Mouse (Mus musculus): Measurements from ENCODE around the gene Gm9844.
"Not testable (repeated sequence)": the region's sequence is repeated elsewhere in the genome, so short reads cannot be mapped to it uniquely, and the experiment has no call there.

The Gm9844 gene

DNA sequence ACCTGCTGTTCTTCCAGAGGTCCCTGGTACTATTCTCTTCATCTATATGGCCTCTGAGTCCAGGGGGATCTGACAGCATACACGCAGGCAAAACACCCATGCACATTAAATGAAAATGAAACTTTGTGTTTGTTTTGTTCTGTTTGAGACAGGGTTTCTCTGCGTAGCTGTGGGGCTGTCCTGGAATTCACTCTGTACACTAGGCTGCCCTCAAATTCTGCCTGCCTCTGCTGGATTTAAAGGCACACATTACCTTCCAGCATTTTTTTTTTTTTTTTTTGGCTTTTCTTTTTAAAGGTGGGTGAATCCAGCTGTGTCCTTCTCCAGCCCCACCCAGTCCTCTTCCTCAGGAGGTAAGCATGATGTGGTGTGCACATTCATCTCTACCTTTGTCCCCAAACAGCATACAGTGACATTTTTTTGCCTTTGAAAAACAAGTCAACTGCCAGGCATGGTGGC lies 30.1 kb downstream of the Gm9844 start:
- in situ Hi-C loops (cut with MboI; ENCODE audit: low pct_unique_long_range_greater_than_20kb in 1 of 2, low sequenced_read_pairs in 2 of 2, unreplicated experiment in 1 of 2): no loop called here

- in situ Hi-C loops (cut with MboI; ENCODE audit: low pct_unique_long_range_greater_than_20kb in 1 of 2, low sequenced_read_pairs in 2 of 2, unreplicated experiment in 1 of 2): not testable (repeated sequence)
Measured at GRCm38 (mm10) chr7:24895749-24896148, 33.7 kb downstream of the Gm9844 start.

DNA sequence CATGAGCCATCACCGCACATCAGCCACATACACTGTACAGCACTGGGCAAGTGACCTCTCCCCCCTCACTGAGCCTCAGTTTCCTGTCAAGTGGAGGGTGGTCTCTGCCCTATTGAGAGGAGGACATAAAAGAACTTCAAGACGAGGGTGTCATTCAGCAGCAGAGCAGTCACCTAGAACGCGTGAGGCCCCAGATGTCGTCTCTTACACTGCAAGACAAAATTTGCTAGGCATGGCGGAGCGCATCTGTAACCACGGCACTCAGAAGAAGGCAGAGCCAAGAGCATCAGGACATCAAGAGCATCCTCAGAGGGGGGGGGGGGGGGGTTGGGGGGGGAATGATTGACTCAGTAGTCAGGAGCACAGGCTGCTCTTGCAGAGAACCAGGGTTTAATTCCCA lies 34.3 kb downstream of the Gm9844 start:
- in situ Hi-C loops (cut with MboI; ENCODE audit: low pct_unique_long_range_greater_than_20kb in 1 of 2, low sequenced_read_pairs in 2 of 2, unreplicated experiment in 1 of 2): no loop called here

- in situ Hi-C loops (cut with MboI; ENCODE audit: low pct_unique_long_range_greater_than_20kb in 1 of 2, low sequenced_read_pairs in 2 of 2, unreplicated experiment in 1 of 2): no loop called here
Measured at GRCm38 (mm10) chr7:24897224-24897623, 35.2 kb downstream of the Gm9844 start, which contains the start of gene Cd79a. Gene Cd79a (plus strand): TSS chr7:24897381.

DNA sequence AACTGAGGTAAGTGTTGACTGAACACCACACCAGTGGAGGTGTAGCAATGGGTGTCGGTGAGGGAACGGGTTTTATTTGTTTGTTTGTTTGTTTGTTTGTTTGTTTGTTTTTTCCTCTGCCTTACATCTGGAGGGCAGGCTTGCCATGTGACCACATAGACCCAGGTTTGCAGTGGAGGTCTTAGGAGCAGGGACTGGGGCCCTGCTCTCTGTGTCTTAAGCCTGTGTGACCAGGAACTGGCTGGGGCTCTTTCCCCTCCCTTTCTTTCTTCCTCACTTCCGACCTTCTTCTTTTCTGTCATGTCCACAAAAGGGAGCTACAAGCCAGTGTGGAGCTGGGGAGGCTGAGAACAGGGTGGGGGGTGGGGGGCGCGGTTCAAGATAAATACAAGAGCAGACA lies 35.9 kb downstream of the Gm9844 start:
- in situ Hi-C loops (cut with MboI; ENCODE audit: low pct_unique_long_range_greater_than_20kb in 1 of 2, low sequenced_read_pairs in 2 of 2, unreplicated experiment in 1 of 2): no loop called here

- in situ Hi-C loops (cut with MboI; ENCODE audit: low pct_unique_long_range_greater_than_20kb in 1 of 2, low sequenced_read_pairs in 2 of 2, unreplicated experiment in 1 of 2): no loop called here
Measured at GRCm38 (mm10) chr7:24901114-24901513, 39.1 kb downstream of the Gm9844 start.

DNA sequence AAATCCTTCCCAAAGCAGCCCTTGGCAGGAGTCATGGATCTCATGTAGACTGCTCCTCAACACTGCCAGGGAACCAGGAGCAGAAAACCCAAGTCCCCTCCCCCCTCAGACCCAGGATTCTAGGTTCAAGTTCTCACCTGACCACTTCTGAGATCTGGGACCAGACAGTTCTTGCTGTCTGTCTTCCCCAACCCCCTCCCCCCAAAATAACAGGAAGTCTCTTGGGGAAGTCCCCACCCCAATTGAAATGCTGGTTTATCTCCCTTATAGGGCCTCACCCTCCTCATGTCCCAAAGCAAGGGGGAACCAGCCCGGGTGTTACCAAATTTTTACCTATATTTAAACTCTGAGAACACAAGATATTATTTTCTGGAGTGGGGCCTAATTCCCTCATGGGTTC lies 39.8 kb downstream of the Gm9844 start:
- in situ Hi-C loops (cut with MboI; ENCODE audit: low pct_unique_long_range_greater_than_20kb in 1 of 2, low sequenced_read_pairs in 2 of 2, unreplicated experiment in 1 of 2): no loop called here

DNA sequence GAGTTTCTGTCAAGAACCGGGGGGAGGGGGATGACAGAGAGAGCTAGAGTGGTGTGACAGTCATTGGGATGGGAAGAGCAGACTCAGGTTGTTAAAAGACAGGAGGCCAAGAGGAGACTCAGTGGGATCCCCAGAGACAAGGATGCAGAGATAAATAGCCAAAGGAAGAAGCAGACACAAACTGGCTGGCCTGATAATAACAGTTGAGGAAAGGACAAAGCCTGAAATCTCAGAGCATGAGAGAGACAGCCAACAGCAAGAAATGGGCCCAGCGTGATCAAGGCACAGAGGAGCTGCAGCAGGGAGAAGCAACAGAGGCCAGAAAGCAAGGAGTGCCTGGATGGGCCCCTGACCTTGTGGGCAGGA lies 40.2 kb downstream of the Gm9844 start:
- in situ Hi-C loops (cut with MboI; ENCODE audit: low pct_unique_long_range_greater_than_20kb in 1 of 2, low sequenced_read_pairs in 2 of 2, unreplicated experiment in 1 of 2): no loop called here

- in situ Hi-C loops (cut with MboI; ENCODE audit: low pct_unique_long_range_greater_than_20kb in 1 of 2, low sequenced_read_pairs in 2 of 2, unreplicated experiment in 1 of 2): no loop called here
Measured at GRCm38 (mm10) chr7:24902630-24903443, 40.8 kb downstream of the Gm9844 start, which contains the start of gene Arhgef1. Gene Arhgef1 (plus strand): TSS chr7:24902912.

DNA sequence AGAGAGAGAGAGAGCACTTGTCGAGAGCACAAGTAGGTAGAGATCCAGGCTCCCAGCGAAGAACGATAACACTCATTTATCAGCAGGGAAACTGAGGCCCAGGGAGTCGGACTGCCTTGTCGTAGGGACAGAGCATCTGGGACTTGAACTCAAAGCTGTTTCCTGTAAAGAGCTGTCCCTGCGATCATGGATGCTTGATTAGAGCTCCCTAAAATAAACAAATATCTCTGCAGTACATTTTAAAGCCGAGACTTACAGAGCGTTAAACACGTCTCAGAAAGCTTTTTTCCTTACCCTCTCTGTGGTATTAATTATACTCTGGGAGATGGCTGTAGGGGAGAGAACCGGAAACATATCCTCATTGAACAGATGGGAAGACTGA lies 41.4 kb downstream of the Gm9844 start:
- in situ Hi-C loops (cut with MboI; ENCODE audit: low pct_unique_long_range_greater_than_20kb in 1 of 2, low sequenced_read_pairs in 2 of 2, unreplicated experiment in 1 of 2): no loop called here

DNA sequence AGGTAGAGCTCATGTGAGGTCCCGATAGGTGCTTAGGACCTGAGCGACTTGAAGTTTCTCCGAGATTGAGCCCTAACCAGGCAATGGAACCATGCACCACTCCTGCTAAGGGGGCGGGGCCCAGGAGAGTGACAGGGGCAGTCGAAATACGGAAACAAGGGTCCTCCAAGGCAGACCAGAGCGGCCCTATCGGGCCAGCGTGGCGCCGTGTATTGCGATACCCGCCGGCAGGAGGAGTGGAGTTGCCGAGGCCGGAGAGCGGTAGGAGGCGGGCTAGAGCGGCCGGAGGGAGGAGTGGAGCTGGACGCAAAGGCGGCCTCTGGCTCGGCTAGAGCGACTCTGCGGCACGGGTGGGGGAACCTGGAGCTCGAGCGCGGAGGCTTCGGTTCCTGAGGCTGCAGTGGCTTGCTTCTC lies 42.1 kb downstream of the Gm9844 start:
- in situ Hi-C loops (cut with MboI; ENCODE audit: low pct_unique_long_range_greater_than_20kb in 1 of 2, low sequenced_read_pairs in 2 of 2, unreplicated experiment in 1 of 2): no loop called here

- in situ Hi-C loops (cut with MboI; ENCODE audit: low pct_unique_long_range_greater_than_20kb in 1 of 2, low sequenced_read_pairs in 2 of 2, unreplicated experiment in 1 of 2): no loop called here
Measured at GRCm38 (mm10) chr7:24904936-24905335, 42.9 kb downstream of the Gm9844 start.

DNA sequence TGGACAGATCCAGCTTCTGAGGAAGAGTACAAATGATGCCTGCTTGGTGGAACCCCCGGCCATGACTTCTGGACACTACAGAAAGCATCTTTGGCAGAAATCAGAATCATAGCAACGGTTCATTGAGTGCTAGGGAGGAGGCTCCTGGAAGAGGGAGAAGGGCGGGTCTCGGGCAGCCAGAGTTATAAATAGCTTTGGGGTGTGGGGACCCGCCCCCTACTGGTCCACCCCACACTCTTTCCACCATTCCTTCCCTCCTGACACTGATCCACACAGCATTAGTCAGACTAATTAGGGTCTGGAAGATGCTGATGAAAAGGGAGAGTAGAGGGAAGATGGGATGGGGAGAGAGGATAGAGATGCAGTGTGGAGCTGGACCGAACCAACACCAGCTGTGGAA lies 44.5 kb downstream of the Gm9844 start:
- in situ Hi-C loops (cut with MboI; ENCODE audit: low pct_unique_long_range_greater_than_20kb in 1 of 2, low sequenced_read_pairs in 2 of 2, unreplicated experiment in 1 of 2): no loop called here

DNA sequence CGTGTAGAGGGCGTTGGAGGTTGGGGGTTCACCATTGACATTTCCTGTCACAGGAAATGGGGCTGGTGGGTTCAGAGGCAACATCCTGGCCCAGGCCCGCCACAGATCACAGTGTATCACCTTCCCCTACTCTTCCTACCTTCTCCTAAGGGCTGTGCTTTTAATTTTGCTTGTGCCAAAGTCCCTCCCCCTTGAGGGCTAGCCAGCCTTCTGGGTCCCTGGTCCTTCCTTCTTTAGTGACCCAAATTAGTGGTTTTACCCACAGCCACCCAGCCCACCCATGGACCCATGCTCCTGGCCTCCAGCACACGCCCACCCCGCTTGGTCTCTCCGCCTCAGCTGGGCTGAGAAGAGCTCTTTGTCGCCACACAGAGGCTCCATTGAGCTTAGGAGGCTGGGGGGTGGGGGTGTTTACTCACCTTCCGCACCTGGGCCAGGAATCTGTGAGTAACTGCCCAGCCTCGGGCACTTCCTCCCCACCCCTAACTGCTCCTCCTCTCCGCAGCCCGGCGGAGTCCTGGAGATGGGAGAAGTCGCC lies 45.3 kb downstream of the Gm9844 start:
- in situ Hi-C loops (cut with MboI; ENCODE audit: low pct_unique_long_range_greater_than_20kb in 1 of 2, low sequenced_read_pairs in 2 of 2, unreplicated experiment in 1 of 2): no loop called here
